Mouse (Mus musculus) bone marrow, adult 2 months (tissue): ENCODE data around the gene Senp2.
A peak's percentile ranks its signal among the peaks of the same experiment; 100 is the strongest.

Experiments used
- CTCF ChIP-seq: fragments of 200-500 bp; IDR thresholded peaks from 2 replicates; pipeline ENCODE4 v1.5.1; 2011; ENCODE audit warnings: low read length, control low read depth; ENCODE audit not compliant: control insufficient read depth, insufficient read depth
- POLR2A ChIP-seq: fragments of 200-500 bp; IDR thresholded peaks from 2 replicates; pipeline ENCODE4 v1.6.1; 2011; ENCODE audit warnings: low read depth, mild to moderate bottlenecking, control low read depth, low read length, borderline replicate concordance; ENCODE audit not compliant: control insufficient read depth

DNA sequence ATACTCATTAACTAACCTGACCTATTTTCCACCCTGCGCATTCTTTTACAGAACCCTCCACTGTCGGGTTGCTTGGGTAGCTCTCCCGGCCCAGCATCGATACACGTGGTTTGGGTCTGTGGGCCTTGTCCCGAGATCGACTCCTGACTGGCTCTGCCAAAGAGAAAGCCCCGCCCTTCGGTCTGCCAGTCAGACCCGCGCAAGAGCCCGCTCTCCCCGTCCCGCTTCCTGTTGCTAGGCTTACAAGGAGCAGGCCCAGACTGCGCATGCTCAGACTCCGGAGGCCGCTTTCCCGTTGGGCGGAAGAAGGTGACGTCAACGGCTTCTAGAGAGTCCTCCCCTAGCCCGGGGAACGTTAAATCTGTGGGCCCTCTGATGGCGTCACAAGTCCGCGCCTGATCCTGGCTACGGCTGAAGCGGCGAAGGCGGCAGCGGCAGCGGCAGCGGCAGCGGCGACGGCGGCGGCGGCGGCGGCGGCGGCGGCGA, at the start of gene Senp2:
- TF ChIP-seq CTCF (no peak), POLR2A (peak; percentile 63; the same call in 1 of the 2 replicates)
